Mouse (Mus musculus): ENCODE results near the gene Cd84. TPM values are rescaled to one million over a fixed set of nuclear protein-coding genes. Genes with fewer than 3 reads are reported as not detected.
"Not testable (repeated sequence)": the region's sequence is repeated elsewhere in the genome, so short reads cannot be mapped to it uniquely, and the experiment has no call there.

Cd84 gene
- 1 to 10 TPM; 1.8 to 2.5 TPM for total RNA-seq (2021)

DNA sequence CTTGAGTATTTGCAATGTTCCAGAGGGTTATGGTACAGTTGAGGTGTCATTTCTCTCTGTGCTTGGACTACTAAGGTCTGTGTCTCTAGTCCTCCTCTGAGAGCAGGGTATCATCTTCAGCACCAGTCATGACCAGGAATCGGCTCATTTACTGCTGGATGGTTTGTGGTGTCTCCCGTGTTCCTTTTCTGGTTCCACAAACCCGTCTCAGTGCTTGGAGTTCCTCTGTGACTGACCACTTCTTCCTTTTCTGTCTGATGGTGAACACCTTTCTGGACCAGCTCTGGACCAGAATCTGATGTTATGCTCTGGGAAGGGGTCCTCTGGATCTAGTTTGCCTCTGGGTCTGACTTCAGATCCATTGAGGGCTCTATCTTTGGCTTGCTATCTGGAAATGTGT is at the start of gene Cd84:
Cd84 (plus strand) TSS at position 210 of the 400 bp plus-strand sequence.
- DNase-seq, result no peak
- intact Hi-C loops (cut with DNase I), result no loop called here

- DNase-seq, result no peak
- intact Hi-C loops (cut with DNase I), result no loop called here
These were observed 48.0 kb upstream of the Cd84 start for GRCm38 (mm10) chr1:171791491-171791890.

- DNase-seq, result no peak
- intact Hi-C loops (cut with DNase I), result no loop called here
These were observed 43.3 kb upstream of the Cd84 start for GRCm38 (mm10) chr1:171796185-171796584.

- no peak for DNase-seq
- intact Hi-C loops (cut with DNase I), result no loop called here
These were observed 41.7 kb upstream of the Cd84 start for GRCm38 (mm10) chr1:171797840-171798239.

DNA sequence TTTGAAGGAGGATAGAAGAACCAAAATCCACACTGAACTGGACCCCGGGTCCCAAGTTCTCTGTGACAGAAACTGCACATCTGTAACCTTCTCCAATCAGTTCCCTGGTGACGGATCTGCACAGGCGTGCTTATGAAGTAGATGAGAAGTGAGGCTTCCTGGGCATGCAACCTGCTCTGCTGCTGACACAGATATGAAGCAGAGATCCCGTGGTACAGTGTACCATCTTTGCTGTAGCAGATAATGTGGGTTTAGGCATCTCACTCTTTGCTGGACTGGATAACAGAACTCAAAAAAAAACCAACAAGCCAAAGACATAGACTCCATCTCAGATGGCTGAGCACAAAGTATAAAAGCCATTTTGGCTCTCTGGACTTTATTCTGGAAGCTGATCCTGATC is 39.8 kb upstream of the Cd84 start:
- DNase-seq, result no peak
- intact Hi-C loops (cut with DNase I), result no loop called here

- DNase-seq, result not testable (repeated sequence)
- intact Hi-C loops (cut with DNase I), result loop anchor here (10.0 kb wide), 1 partner anchor 284 kb away; no protein-coding TSS in a partner anchor
These were observed 28.4 kb upstream of the Cd84 start for GRCm38 (mm10) chr1:171811048-171811447.

DNA sequence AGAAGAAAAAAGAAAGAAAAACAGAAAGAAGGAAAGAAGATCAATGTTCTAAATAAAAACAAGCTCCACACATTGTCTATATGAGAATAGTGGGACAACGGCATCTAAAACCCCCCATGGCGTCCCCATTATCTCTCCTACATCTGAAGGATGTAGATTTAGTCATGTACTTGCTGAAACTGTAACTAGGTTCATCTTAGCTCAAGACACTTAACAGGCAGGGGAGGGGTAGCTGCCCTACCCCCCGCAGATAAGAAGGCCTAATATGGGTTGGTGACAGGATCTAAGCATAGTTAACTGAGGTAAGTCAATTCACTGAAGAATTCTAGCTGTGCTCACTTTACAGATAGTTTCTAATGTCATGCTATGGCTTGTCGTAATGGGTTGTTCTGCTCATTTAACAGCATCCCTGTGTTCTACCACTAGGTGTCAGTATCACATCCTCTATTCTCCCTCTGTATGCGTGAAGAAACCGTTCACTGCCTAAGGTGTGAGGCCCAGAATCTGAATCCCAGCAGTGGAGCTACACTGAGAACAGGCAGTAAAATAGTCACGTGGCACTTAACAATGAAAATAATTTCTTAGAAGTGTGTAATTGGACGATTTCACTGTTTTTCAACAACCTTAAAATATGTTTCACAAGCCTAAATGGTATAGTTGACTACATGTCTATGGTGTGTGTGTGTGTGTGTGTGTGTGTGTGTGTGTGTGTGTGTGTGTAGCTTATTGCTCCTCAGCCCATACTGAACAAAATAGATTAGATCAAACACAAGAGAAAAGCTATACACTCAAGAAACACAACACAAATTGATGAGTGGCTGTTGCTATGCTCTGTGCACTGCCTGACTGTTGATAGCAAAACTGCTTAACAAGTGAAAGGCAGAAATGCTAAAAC is 23.7 kb upstream of the Cd84 start:
- intact Hi-C loops (cut with DNase I), result loop anchor here (2.0 to 10.0 kb wide), 2 partner anchors 185 to 279 kb away; no protein-coding TSS in a partner anchor
- peak; percentile 52 to 60 for DNase-seq

GRCm38 (mm10) chr1:171816991-171817390 is 22.5 kb upstream of the Cd84 start:
- no peak for DNase-seq
- intact Hi-C loops (cut with DNase I), result loop anchor here (2.0 to 10.0 kb wide), 2 partner anchors 184 to 278 kb away; no protein-coding TSS in a partner anchor

GRCm38 (mm10) chr1:171821331-171821730 is 18.2 kb upstream of the Cd84 start:
- intact Hi-C loops (cut with DNase I), result no loop called here
- DNase-seq, result no peak

- no peak for DNase-seq
- intact Hi-C loops (cut with DNase I), result no loop called here
These were observed 14.0 kb upstream of the Cd84 start for GRCm38 (mm10) chr1:171825462-171825861.

- peak; percentile 24 to 29 for DNase-seq
These were observed 13.3 kb upstream of the Cd84 start for GRCm38 (mm10) chr1:171826164-171826563.

GRCm38 (mm10) chr1:171827674-171828073 is 11.8 kb upstream of the Cd84 start:
- intact Hi-C loops (cut with DNase I), result no loop called here
- DNase-seq, result no peak

More at GRCm38 (mm10) chr1:171826164-171826563, 13.3 kb upstream of the Cd84 start:
- intact Hi-C loops (cut with DNase I), result no loop called here

- intact Hi-C loops (cut with DNase I), result no loop called here
These were observed 1.0 kb downstream of the Cd84 start for GRCm38 (mm10) chr1:171840450-171841023.

GRCm38 (mm10) chr1:171845035-171845754 is 5.7 kb downstream of the Cd84 start:
- intact Hi-C loops (cut with DNase I), result no loop called here
- no peak for DNase-seq

More at GRCm38 (mm10) chr1:171840450-171841023, 1.0 kb downstream of the Cd84 start:
- DNase-seq, result peak; percentile 16

DNA sequence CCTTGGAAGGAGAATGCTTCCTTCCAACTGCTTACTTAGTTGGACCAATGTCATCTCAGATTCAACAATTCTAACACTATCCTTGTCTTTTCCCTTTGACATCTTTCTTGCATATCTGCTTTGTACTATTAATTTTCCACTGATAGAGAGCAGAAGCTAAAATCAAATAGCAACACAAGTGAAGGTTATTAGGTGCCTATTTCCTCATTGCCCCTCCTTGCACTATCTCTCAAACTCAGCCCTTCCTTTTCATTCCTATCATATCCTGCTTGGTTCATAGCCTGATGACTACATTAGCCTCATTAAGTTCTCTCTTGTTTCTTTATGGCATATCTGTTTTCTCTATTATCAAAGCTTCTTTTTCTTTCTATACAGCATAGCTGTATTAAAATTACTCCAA is 8.7 kb downstream of the Cd84 start:
- intact Hi-C loops (cut with DNase I), result no loop called here
- DNase-seq, result no peak

DNA sequence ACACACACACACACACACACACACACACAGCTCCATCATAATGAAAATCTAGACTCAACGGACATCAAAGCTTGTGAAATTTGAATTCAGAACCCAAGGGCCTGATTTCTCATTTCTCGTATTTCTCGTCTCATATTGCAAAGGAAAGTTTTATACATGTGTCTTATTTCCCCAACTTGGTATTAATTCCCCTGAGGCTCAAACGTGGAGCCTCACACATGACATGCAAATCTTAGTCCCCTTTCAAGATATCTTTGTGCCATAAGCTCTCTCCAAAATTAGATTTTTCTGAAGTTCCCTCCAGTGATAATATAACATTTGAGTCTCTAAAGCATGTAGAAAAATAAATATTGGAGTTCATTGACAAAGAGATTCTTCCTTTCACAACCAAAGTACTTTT is 9.3 kb downstream of the Cd84 start:
- no peak for DNase-seq
- intact Hi-C loops (cut with DNase I), result no loop called here

- intact Hi-C loops (cut with DNase I), result no loop called here
- peak in 1 of 2 experiments; percentile 9 for DNase-seq
These were observed 10.0 kb downstream of the Cd84 start for GRCm38 (mm10) chr1:171849454-171849853.

DNA sequence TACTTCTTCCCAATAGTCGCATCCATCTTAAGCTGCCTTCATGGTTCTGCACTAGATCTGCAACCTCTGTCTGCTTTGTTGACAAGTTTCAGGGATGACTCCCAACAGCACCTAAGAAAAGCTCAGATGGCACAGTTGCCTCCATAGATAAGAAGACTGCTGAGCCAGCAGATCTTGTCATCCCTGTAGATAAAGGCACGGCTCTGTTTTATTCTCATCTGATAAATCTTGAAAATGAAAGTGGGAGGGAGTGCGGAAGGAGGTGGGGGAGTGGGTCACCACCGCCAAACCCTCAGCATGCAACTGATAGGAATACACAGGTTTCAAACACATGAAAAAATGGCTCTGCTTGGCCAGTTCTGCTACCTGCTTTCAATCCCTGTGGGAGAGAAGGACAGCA is 26.0 kb downstream of the Cd84 start:
- no peak for DNase-seq
- intact Hi-C loops (cut with DNase I), result loop anchor here (1.0 kb wide), 1 partner anchor 9 kb away; no protein-coding TSS in a partner anchor

DNA sequence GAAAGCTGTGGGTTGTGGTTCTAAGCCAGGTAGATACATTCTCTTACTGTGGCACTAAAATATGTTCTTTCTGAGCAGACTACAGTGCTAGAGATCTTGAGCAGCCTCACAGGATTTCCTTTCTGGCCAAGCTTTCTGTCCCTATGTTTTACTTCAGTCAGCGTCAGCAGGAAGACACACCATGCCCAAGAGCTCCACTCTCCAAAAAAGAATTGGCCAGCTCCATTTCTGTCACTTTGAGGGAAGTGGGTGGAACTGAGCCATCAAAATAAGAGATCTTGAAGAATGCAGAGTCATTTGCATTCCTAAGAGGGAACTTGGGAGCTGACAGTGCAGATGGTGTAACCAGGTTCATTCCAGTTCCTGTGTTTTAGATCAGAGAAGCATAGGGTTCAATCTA is 47.5 kb downstream of the Cd84 start:
- no peak for DNase-seq
- intact Hi-C loops (cut with DNase I), result no loop called here

DNA sequence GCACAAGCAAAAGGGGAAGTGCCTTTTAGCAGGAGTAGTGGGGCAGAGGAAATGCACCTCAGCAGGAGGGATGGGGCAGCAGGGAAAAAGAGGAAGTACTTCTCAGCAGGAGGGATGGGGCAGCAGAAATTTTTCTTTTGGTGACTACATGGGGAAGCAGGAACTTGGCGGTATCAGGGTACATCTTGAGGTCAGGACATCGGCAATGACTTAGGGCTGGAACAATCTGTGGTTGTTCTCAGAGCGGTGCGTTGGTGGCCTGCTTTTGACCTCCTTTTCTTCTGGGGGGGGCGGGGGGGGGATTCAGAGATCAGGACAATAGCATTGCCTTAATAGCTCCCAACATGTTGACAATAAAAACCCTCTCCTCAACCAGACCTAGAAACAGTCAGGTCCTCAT is 55.9 kb downstream of the Cd84 start, which contains the start of gene Gm10521:
Gm10521 (plus strand) TSS at position 301 of the 400 bp plus-strand sequence.
- intact Hi-C loops (cut with DNase I); DNase-seq: not testable (repeated sequence)

GRCm38 (mm10) chr1:171904011-171904410 is 64.5 kb downstream of the Cd84 start:
- intact Hi-C loops (cut with DNase I), result no loop called here
- DNase-seq, result no peak
